Mouse (Mus musculus): ENCODE measurements around the gene Lmna.

The Lmna gene

GRCm38 (mm10) chr3:88509692-88510420, at the start of gene Lmna:
Lmna (minus strand) TSS chr3:88509956.
- DNase-seq (ENCODE audit: low spot score in 2 of 2) = peak; percentile 88 to 94

GRCm38 (mm10) chr3:88556616-88557015, 46.9 kb upstream of the Lmna start:
- DNase-seq (ENCODE audit: low spot score in 2 of 2) = no peak

- no peak for DNase-seq (ENCODE audit: low spot score in 2 of 2)
These were observed 46.0 kb upstream of the Lmna start for GRCm38 (mm10) chr3:88555731-88556130.

GRCm38 (mm10) chr3:88555069-88555605, 45.4 kb upstream of the Lmna start:
- no peak for DNase-seq (ENCODE audit: low spot score in 2 of 2)

- peak in 1 of 2 experiments; percentile 42 for DNase-seq (ENCODE audit: low spot score in 2 of 2)
These were observed 44.3 kb upstream of the Lmna start for GRCm38 (mm10) chr3:88553880-88554586.

GRCm38 (mm10) chr3:88553525-88553879, 43.7 kb upstream of the Lmna start, which contains the start of gene Ubqln4:
Ubqln4 (plus strand) TSS chr3:88553758.
- peak in 1 of 2 experiments; percentile 87 for DNase-seq (ENCODE audit: low spot score in 2 of 2)

GRCm38 (mm10) chr3:88552676-88553524, 43.1 kb upstream of the Lmna start, which contains the start of gene Lamtor2:
Lamtor2 (minus strand) TSS chr3:88553074.
- peak; percentile 95 to 98 for DNase-seq (ENCODE audit: low spot score in 2 of 2)

- DNase-seq (ENCODE audit: low spot score in 2 of 2) = no peak
These were observed 42.4 kb upstream of the Lmna start for GRCm38 (mm10) chr3:88552082-88552645.

GRCm38 (mm10) chr3:88551586-88551985, 41.8 kb upstream of the Lmna start:
- no peak for DNase-seq (ENCODE audit: low spot score in 2 of 2)

GRCm38 (mm10) chr3:88548180-88548917, 38.6 kb upstream of the Lmna start, which contains the start of gene Rab25:
Rab25 (minus strand) TSS chr3:88548300.
- DNase-seq (ENCODE audit: low spot score in 2 of 2) = no peak

GRCm38 (mm10) chr3:88546674-88547418, 37.1 kb upstream of the Lmna start:
- DNase-seq (ENCODE audit: low spot score in 2 of 2) = no peak

- DNase-seq (ENCODE audit: low spot score in 2 of 2) = no peak
These were observed 35.3 kb upstream of the Lmna start for GRCm38 (mm10) chr3:88544955-88545591.

GRCm38 (mm10) chr3:88544514-88544913, 34.8 kb upstream of the Lmna start:
- DNase-seq (ENCODE audit: low spot score in 2 of 2) = no peak

- no peak for DNase-seq (ENCODE audit: low spot score in 2 of 2)
These were observed 34.1 kb upstream of the Lmna start for GRCm38 (mm10) chr3:88543651-88544410.

- DNase-seq (ENCODE audit: low spot score in 2 of 2) = no peak
These were observed 33.4 kb upstream of the Lmna start for GRCm38 (mm10) chr3:88543174-88543573.

GRCm38 (mm10) chr3:88542486-88542885, 32.7 kb upstream of the Lmna start:
- no peak for DNase-seq (ENCODE audit: low spot score in 2 of 2)

- no peak for DNase-seq (ENCODE audit: low spot score in 2 of 2)
These were observed 32.1 kb upstream of the Lmna start for GRCm38 (mm10) chr3:88541622-88542401.

GRCm38 (mm10) chr3:88540085-88540484, 30.3 kb upstream of the Lmna start:
- no peak for DNase-seq (ENCODE audit: low spot score in 2 of 2)

Data from left cerebral cortex, adult 9 months (tissue).